Mouse (Mus musculus): ENCODE data around the gene 3100002H09Rik. TPM values are rescaled to one million over a fixed set of nuclear protein-coding genes. Genes with fewer than 3 reads are reported as not detected.

Gene 3100002H09Rik
- polyA plus RNA-seq, 1 experiment from 2014 or later, result 1.7 TPM

DNA sequence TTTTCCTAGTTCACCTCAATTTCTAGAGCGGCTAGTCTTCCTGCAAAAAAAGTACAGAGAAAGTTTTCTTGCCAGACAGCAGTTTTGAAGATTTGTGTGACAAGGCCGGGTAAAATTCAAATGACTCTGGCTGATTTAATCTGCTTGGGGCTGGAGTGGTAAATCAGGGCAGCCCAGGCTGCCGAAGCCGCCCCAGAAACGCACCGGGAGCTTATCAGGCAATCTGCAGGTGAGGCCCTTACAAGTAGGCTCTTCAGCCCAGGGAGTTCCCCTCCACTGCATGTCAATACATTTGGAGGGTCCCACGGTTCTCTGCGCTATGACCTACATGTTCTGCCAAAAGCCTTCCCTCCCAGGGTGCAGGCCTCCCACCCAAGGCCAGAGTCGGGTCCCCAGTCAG lies 6.9 kb downstream of the 3100002H09Rik start:
- ATAC-seq, result no peak
- Histone ChIP-seq H3K9me3 (ENCODE audit: control insufficient read depth, low read length) (no peaks in the 10 kb centered on the region), H3K4me2 (ENCODE audit: low read length) (no peak overlapping the region), H3K36me3 (ENCODE audit: control insufficient read depth, insufficient read depth) (no peaks in the 10 kb centered on the region), H3K27me3 (replicated peaks; ENCODE audit: control insufficient read depth, insufficient read depth, low read length) (no peaks in the 10 kb centered on the region), H3K4me3 (replicated peaks; ENCODE audit: low read length) (no peak overlapping the region), H3K27ac (ENCODE audit: low read length) (no peak overlapping the region), H3K9ac (replicated peaks; ENCODE audit: low read depth, low read length) (no peak overlapping the region), H3K4me1 (replicated peaks; ENCODE audit: control insufficient read depth, insufficient read depth, low read length) (peaks cover 12% of the 10 kb centered on the region)
- WGBS, result 35% methylated on average over 9 of the region's 9 CpGs

DNA sequence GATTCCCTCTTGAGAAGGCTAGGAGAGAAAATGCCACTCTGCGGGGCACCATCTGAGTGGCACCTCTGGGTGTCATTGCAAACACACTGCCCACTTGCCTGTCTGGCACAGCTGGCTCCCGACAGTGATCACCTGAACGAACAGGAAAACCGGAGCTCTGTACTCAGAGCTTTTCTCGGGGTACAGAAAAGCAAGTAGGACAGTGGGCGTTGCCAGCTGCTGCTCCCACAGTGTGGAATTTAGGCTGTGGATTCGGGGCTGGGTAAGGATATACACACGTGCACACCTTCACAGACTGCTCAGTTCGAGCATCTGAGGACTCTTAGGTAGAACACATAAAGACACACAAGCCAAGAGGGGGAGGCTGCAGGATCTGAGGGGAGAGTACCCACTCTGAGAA lies 14.7 kb downstream of the 3100002H09Rik start:
- Histone ChIP-seq H3K9me3 (ENCODE audit: control insufficient read depth, low read length) (no peaks in the 10 kb centered on the region), H3K9ac (replicated peaks; ENCODE audit: low read depth, low read length) (no peak overlapping the region), H3K4me3 (replicated peaks; ENCODE audit: low read length) (no peak overlapping the region), H3K4me1 (replicated peaks; ENCODE audit: control insufficient read depth, insufficient read depth, low read length) (peaks cover 38% of the 10 kb centered on the region), H3K27ac (ENCODE audit: low read length) (no peak overlapping the region), H3K4me2 (ENCODE audit: low read length) (no peak overlapping the region), H3K27me3 (replicated peaks; ENCODE audit: control insufficient read depth, insufficient read depth, low read length) (no peaks in the 10 kb centered on the region), H3K36me3 (ENCODE audit: control insufficient read depth, insufficient read depth) (no peaks in the 10 kb centered on the region)
- ATAC-seq, result no peak
- 84% methylated on average over 9 of the region's 9 CpGs for WGBS

DNA sequence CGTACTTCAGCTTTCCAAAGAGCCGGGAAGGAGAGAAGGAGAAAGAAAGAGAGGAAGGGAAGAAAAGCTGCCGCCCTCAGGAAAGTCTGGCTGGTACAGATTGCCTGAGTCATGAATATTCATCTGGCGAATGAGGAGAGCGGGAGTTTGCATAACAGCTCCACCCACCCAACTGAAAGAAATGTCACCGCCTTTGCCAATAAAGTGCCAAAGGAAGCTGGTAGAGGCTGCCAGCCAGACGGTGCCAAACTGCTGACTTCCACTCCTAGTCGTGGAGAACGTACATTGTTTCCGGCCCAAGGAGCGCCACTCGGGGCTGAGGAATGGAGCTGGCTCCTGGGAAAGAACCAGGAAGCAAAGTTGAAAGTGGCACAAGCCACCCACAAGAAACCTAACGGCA lies 15.7 kb downstream of the 3100002H09Rik start:
- Histone ChIP-seq H3K9me3 (ENCODE audit: control insufficient read depth, low read length) (no peaks in the 10 kb centered on the region), H3K36me3 (ENCODE audit: control insufficient read depth, insufficient read depth) (no peaks in the 10 kb centered on the region), H3K9ac (replicated peaks; ENCODE audit: low read depth, low read length) (no peak overlapping the region), H3K27me3 (replicated peaks; ENCODE audit: control insufficient read depth, insufficient read depth, low read length) (no peaks in the 10 kb centered on the region), H3K4me3 (replicated peaks; ENCODE audit: low read length) (no peak overlapping the region), H3K4me1 (replicated peaks; ENCODE audit: control insufficient read depth, insufficient read depth, low read length) (peaks cover 38% of the 10 kb centered on the region), H3K4me2 (ENCODE audit: low read length) (peak overlapping the region; percentile 31), H3K27ac (ENCODE audit: low read length) (peak overlapping the region; percentile 93)
- ATAC-seq, result peak; percentile 84
- 5% methylated on average over 13 of the region's 13 CpGs for WGBS

DNA sequence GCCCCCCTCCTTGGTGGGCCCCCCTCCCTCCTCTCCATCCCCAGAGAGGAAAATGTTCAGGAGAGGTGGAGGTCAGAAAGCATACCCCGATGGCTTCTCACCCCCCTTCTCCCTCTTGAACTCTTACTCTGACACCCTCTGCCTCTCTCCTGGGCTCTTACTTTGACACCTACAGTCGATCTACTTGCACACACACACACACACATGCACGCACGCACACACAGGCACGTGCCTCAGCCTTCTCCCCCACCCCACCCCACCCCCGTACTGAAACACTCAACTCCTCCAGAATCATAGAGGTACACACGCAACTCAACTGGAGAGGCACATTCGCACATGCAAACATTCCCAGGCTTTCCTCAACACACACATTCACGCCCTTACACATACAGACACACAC lies 16.9 kb downstream of the 3100002H09Rik start:
- H3K27ac ChIP-seq (ENCODE audit: low read length), result peak overlapping the region; percentile 93

DNA sequence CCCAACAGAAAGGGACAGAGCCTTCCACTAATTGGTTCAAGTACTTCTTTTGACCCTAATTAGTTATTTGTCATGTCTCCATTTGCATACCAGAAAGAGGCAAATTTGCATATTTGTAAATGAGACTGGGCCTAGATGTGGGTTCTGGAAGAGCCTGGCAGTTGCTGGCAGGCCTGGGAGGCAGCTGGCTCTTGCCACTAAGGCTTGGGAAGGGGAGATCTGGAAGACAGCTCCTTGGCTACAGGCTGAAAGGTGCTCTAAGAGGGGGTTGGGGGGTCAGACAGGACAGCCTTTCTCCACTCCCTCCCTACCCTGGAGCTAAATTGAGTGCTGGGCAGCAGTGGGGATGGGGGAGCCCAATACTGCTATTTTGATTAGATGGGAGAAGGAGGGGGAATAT lies 17.4 kb downstream of the 3100002H09Rik start:
- H3K4me2 ChIP-seq (ENCODE audit: low read length), result peak overlapping the region; percentile 7; the same call in 1 of the 2 replicates
- no peaks in the 10 kb centered on the region for H3K27me3 ChIP-seq (replicated peaks; ENCODE audit: control insufficient read depth, insufficient read depth, low read length)
- H3K9me3 ChIP-seq (ENCODE audit: control insufficient read depth, low read length), result no peaks in the 10 kb centered on the region
- H3K36me3 ChIP-seq (ENCODE audit: control insufficient read depth, insufficient read depth), result no peaks in the 10 kb centered on the region
- peaks cover 38% of the 10 kb centered on the region for H3K4me1 ChIP-seq (replicated peaks; ENCODE audit: control insufficient read depth, insufficient read depth, low read length)
- no peak overlapping the region for H3K4me3 ChIP-seq (replicated peaks; ENCODE audit: low read length)
- peak overlapping the region; percentile 93 for H3K27ac ChIP-seq (ENCODE audit: low read length)
- peak; percentile 68 for ATAC-seq
- no peak overlapping the region for H3K9ac ChIP-seq (replicated peaks; ENCODE audit: low read depth, low read length)

More for the DNA sequence above, 16.9 kb downstream of the 3100002H09Rik start:
- H3K36me3 ChIP-seq (ENCODE audit: control insufficient read depth, insufficient read depth), result no peaks in the 10 kb centered on the region
- H3K4me3 ChIP-seq (replicated peaks; ENCODE audit: low read length), result no peak overlapping the region
- 31% methylated on average over 9 of the region's 9 CpGs for WGBS
- peak overlapping the region; percentile 7; the same call in 1 of the 2 replicates for H3K4me2 ChIP-seq (ENCODE audit: low read length)
- ATAC-seq, result peak; percentile 22; the same call in 1 of the 2 replicates
- no peak overlapping the region for H3K9ac ChIP-seq (replicated peaks; ENCODE audit: low read depth, low read length)
- H3K4me1 ChIP-seq (replicated peaks; ENCODE audit: control insufficient read depth, insufficient read depth, low read length), result peaks cover 38% of the 10 kb centered on the region
- no peaks in the 10 kb centered on the region for H3K9me3 ChIP-seq (ENCODE audit: control insufficient read depth, low read length)
- H3K27me3 ChIP-seq (replicated peaks; ENCODE audit: control insufficient read depth, insufficient read depth, low read length), result no peaks in the 10 kb centered on the region

DNA sequence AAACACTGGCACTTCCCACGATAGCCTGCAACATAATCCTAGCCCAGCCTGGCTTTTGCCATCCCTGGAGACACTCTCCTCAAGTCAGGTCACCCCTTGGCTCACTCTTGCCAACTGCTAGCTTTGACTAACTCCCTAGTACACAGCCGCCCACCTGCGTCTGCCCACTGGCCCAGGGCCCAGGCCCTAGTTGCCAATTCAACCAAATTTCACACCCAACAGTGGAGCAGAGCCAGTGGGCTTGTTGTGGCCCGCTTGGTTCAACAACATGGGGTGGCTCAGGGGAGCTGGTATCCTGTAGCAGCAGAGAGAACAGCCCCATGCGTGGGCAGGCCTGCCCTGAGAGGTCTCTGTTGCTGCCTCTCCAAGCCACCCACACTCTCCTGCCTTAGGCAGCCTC lies 18.4 kb downstream of the 3100002H09Rik start:
- WGBS, result 49% methylated on average over 5 of the region's 5 CpGs

DNA sequence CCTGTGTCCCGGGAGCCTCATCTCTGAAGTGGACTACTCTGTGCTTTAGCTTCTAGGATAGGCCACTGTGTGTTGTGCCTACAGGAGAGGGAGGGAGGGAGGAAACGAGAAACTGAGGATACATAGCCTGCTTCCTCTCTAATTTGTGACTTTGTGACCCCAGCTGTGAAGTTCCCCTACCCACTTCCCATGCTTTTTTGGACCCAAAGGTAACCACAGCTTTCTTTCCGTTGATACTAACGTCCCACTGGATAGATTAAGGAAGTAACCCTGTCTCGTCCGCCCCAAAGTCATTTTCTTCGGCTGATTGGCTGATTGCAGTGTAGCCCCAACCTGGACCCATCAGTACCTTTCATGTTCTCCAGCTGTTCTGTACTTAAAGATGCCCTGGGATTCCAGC lies 29.9 kb downstream of the 3100002H09Rik start:
- Histone ChIP-seq H3K4me1 (replicated peaks; ENCODE audit: control insufficient read depth, insufficient read depth, low read length) (peaks cover 12% of the 10 kb centered on the region), H3K36me3 (ENCODE audit: control insufficient read depth, insufficient read depth) (no peaks in the 10 kb centered on the region), H3K9me3 (ENCODE audit: control insufficient read depth, low read length) (no peaks in the 10 kb centered on the region), H3K27me3 (replicated peaks; ENCODE audit: control insufficient read depth, insufficient read depth, low read length) (no peaks in the 10 kb centered on the region; the same call in 1 of the 2 replicates), H3K4me2 (ENCODE audit: low read length) (no peak overlapping the region), H3K4me3 (replicated peaks; ENCODE audit: low read length) (no peak overlapping the region), H3K27ac (ENCODE audit: low read length) (no peak overlapping the region), H3K9ac (replicated peaks; ENCODE audit: low read depth, low read length) (no peak overlapping the region)
- ATAC-seq, result no peak
- WGBS, result 88% methylated on average over 7 of the region's 7 CpGs

More for the DNA sequence above, 18.4 kb downstream of the 3100002H09Rik start:
- no peak overlapping the region for H3K4me2 ChIP-seq (ENCODE audit: low read length)
- peak; percentile 26 for ATAC-seq
- H3K36me3 ChIP-seq (ENCODE audit: control insufficient read depth, insufficient read depth), result no peaks in the 10 kb centered on the region
- peaks cover 38% of the 10 kb centered on the region for H3K4me1 ChIP-seq (replicated peaks; ENCODE audit: control insufficient read depth, insufficient read depth, low read length)
- H3K27me3 ChIP-seq (replicated peaks; ENCODE audit: control insufficient read depth, insufficient read depth, low read length), result no peaks in the 10 kb centered on the region
- H3K27ac ChIP-seq (ENCODE audit: low read length), result peak overlapping the region; percentile 93
- H3K9ac ChIP-seq (replicated peaks; ENCODE audit: low read depth, low read length), result no peak overlapping the region
- no peak overlapping the region for H3K4me3 ChIP-seq (replicated peaks; ENCODE audit: low read length)
- H3K9me3 ChIP-seq (ENCODE audit: control insufficient read depth, low read length), result no peaks in the 10 kb centered on the region

DNA sequence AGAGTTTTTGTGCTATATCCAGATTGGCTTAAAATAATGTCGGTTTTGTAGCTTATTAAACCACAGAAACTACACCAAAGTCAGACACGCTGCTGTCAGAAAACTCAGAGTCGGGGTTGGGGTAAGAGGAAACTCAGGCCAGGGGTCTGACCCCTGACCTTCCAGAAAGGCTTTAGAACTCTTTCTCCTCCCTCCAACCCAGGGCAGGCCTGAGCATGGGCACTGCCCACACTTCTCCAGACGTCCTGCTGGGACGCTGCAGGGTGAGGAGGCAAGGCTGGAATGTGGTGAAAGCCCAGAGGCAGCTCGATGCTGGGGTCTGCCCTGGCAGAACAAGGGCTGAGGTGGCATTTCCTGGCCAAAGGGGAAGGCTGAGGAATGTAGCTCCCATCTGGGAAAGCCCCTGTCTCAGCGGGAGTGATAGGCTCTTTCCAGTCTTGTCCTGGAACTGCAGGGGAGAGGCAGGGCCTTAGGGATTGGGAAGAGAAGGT lies 34.6 kb downstream of the 3100002H09Rik start:
- H3K4me2 ChIP-seq (ENCODE audit: low read length), result peak overlapping the region; percentile 76
- peak; percentile 9; the same call in 1 of the 2 replicates for ATAC-seq
- H3K27ac ChIP-seq (ENCODE audit: low read length), result peak overlapping the region; percentile 91
- no peaks in the 10 kb centered on the region for H3K27me3 ChIP-seq (replicated peaks; ENCODE audit: control insufficient read depth, insufficient read depth, low read length)
- peaks cover 36% of the 10 kb centered on the region for H3K4me1 ChIP-seq (replicated peaks; ENCODE audit: control insufficient read depth, insufficient read depth, low read length)
- H3K4me3 ChIP-seq (replicated peaks; ENCODE audit: low read length), result peak overlapping the region; percentile 46
- H3K9me3 ChIP-seq (ENCODE audit: control insufficient read depth, low read length), result no peaks in the 10 kb centered on the region
- WGBS, result 15% methylated on average over 7 of the region's 7 CpGs
- H3K36me3 ChIP-seq (ENCODE audit: control insufficient read depth, insufficient read depth), result no peaks in the 10 kb centered on the region
- 0 out of 2 replicates have a peak overlapping the region, but pooled peaks have one; percentile 9 for H3K9ac ChIP-seq (replicated peaks; ENCODE audit: low read depth, low read length)

DNA sequence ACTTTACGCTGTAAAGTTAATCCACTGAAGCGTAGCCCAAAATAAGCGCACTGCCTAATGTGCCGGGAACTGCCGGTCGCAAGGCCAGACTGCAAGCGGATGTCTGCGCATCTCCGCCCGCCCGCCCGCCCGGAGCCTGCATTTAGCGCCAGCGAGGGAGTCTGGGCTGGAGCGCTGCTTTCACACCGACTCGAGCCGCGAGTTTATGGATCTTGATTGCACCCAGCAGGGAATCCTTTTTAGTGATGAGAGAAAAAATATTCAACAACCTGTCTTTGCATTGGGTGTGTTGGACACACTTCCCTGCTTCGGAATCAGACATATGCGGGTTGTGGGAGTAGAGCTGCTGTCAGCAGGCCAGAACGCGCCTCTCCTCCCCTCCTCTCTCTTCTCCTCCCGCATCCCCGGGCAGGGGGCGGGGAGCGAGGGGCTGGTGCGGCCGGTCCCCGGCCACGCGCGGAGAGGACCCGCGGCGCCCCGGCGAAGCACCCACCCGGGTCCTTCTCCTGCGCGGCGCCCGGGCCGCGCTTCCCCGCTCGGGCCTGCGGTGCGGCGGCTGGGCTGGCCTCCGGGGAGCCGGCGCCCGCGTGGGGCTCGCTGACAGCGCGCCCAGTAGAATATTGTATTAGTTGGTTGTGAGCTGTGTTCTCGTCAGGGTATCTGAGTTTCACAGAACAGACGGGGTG lies 35.2 kb downstream of the 3100002H09Rik start:
- no peaks in the 10 kb centered on the region for H3K36me3 ChIP-seq (ENCODE audit: control insufficient read depth, insufficient read depth)
- peak overlapping the region; percentile 76 for H3K4me2 ChIP-seq (ENCODE audit: low read length)
- peak overlapping the region; percentile 41 for H3K9ac ChIP-seq (replicated peaks; ENCODE audit: low read depth, low read length)
- H3K9me3 ChIP-seq (ENCODE audit: control insufficient read depth, low read length), result no peaks in the 10 kb centered on the region
- H3K4me1 ChIP-seq (replicated peaks; ENCODE audit: control insufficient read depth, insufficient read depth, low read length), result peaks cover 38% of the 10 kb centered on the region
- H3K27me3 ChIP-seq (replicated peaks; ENCODE audit: control insufficient read depth, insufficient read depth, low read length), result no peaks in the 10 kb centered on the region
- under 1% methylated on average over 59 of the region's 61 CpGs for WGBS
- peak overlapping the region; percentile 91 for H3K27ac ChIP-seq (ENCODE audit: low read length)
- H3K4me3 ChIP-seq (replicated peaks; ENCODE audit: low read length), result peak overlapping the region; percentile 46
- ATAC-seq, result peak; percentile 85
